Mouse (Mus musculus) thymus, postnatal 0 days (tissue): ENCODE data around the gene Smc5. TPM values are rescaled to one million over a fixed set of nuclear protein-coding genes. Genes with fewer than 3 reads are reported as not detected.

Source experiments
- DNase-seq: peaks from one replicate; pipeline ENCODE4 v3.0.0-alpha.2; 2015; ENCODE audit warnings: low spot score
- polyA plus RNA-seq: library from polyadenylated mRNA; unstranded; fragments of >200 nt; fragmentation: Nextera tagmentation; extraction: Ambion mirVana; gene quantifications from 2 replicates; pipeline ENCODE4 v1.2.1, GENCODE M21; 2015

Gene Smc5
- polyA plus RNA-seq, 1 experiment from 2014 or later, result 27.9 TPM

GRCm38 (mm10) chr19:23189744-23190143 lies 84.0 kb downstream of the Smc5 start:
- DNase-seq, result no peak

GRCm38 (mm10) chr19:23188986-23189385 lies 84.7 kb downstream of the Smc5 start:
- DNase-seq, result no peak

- DNase-seq, result no peak
Measured at GRCm38 (mm10) chr19:23187732-23188131, 86.0 kb downstream of the Smc5 start.

- DNase-seq, result no peak
Measured at GRCm38 (mm10) chr19:23184068-23184467, 89.6 kb downstream of the Smc5 start.

DNA sequence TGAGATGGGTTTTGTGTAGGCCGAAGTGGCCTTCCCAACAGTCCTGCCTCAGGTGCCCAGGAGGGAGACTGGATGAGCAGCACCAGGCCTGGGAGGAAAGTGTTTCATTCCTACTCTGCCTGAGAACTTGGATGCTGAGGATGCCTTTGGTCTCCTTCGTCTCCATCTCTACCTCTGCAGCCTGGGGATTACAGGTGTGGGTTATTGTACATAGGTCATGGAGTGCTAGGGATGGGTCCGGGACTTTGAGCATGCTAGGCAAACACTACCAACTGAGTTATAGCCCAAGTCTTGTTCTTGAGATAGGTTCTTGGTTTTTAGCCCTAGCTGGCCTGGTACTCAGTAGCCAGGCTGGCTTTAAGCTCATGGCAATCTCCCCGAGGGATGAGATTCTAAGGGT lies 90.2 kb downstream of the Smc5 start:
- no peak for DNase-seq

DNA sequence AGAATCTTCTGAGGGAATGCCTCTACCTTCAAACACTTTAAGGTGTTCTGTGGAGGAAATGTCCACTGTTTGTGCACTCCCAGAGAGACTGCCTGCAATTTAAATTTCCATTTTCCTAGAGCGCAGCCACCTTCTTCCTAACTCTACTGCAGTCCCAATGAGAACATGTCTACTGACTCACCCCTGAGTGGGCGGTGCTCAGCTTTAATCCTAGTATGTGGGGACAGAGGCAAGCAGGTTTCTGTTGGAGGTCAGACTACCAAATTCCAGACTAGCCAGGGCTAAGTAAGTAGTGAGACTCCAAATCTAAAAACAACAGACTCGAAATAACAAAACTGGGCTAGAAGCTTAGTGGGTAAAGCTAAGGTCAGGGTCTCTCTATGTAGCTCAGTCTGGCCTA lies 95.2 kb downstream of the Smc5 start:
- DNase-seq, result no peak

GRCm38 (mm10) chr19:23175511-23175910 lies 98.2 kb downstream of the Smc5 start:
- DNase-seq, result no peak

DNA sequence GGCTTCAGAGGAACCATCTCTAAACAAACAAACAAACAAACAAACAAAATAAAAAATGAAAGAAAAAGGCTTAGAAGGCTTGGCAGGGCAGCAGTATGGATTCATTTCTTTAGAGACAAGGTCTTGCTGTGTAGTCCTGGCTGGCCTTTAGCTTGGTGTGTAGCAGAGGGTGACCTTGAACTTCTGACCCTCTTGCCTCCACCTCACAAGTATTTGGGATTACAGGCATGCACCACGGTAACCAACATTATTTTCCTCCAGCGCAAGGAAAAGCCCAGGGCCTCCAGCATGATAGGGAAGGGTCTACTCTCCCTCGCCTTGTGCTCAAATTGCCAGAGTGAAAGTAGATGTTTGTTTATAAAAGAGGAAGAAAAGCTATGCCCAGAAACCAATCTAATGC lies 98.6 kb downstream of the Smc5 start:
- DNase-seq, result no peak

- DNase-seq, result no peak
Measured at GRCm38 (mm10) chr19:23171136-23171535, 102.6 kb downstream of the Smc5 start.

DNA sequence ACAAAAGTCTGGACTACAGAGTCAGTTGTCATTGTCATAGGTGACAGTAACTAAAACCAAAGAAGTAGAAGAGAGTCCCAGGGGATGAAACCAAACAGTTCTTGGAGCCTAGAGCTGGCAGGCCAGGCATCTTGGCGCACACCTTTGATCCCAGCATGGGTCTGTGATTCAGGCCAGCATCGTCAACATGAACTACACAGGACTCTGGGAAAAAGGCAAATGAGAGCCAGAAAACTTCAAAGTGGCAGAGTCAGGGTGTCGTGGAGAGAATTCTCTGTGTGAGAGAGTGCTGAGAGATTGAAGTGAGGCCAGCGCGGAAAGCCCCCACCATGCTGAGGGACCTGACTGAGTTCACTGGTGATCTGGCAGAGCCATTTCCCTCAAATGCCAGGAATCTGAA lies 103.2 kb downstream of the Smc5 start:
- no peak for DNase-seq

- no peak for DNase-seq
Measured at GRCm38 (mm10) chr19:23169659-23170050, 104.0 kb downstream of the Smc5 start.

DNA sequence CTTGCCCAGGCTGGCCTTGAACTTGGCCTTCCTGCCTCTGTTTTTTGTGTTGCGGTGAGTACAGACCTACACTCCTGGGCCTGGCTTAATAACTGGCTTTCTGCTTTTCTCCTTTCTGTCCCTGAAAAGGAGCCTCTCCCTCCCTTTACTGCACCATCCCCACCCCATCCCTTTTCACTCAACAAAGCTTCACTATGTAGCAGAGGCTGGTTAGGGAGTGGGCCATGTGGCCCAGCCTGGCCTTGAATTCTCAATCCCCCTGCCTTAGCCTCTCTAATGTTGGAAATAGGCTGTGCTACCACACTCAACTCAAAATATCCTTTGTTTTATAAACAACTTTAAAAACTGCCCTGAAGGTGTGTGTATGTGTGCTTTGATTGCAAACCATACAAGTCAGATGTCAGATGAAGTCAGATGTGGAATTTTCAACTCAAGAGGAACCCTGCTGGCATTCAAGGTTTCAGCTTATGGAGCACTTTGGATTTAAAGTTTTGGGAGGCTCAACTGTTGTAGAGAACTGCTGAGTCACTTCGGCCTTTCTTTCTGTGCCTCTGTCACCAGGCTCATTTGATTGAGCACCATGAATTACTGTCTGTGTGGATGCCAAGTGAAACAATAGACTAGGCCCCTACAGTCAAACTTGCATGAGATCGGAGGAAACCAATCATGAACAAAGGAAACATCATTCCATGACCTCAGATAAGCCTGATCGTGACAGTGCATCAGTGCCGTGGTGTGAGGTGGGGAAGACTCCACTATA lies 104.6 kb downstream of the Smc5 start:
- DNase-seq, result no peak

DNA sequence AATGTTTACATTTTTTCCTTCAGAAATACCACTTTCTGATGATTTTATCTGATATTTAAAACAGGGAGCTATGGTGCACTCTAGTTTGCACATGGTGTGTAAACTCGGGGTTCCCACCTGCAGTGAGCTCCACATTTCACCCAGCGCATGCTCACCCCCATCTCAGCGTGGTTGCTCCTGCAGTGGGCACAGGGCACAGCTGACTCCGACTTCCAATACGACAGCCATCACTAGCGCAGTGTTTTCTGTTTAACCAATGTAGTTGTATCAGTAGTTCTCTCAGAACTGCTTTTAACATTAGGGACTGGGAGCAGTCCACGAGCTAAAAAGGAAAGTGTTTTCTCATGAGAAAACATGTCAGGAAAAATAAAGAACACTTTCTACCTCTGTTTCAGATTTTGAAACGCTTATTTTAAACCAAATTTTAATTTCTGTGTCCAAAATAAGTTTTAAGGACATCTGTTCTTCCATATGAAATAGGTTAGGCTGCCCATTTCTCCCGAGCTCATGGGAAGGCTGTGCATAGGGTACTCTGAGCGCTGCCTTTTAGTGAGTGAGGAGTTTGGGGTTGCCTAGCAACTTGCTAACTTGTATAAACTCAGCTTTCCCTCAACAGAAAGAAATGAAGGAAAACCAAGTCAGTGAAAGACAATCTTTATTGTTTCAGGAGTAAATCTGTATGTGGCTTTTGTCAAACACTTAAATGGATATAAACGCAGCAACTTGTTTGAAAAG lies 107.0 kb downstream of the Smc5 start:
- no peak for DNase-seq

- DNase-seq, result no peak
Measured at GRCm38 (mm10) chr19:23164651-23165240, 109.0 kb downstream of the Smc5 start.

DNA sequence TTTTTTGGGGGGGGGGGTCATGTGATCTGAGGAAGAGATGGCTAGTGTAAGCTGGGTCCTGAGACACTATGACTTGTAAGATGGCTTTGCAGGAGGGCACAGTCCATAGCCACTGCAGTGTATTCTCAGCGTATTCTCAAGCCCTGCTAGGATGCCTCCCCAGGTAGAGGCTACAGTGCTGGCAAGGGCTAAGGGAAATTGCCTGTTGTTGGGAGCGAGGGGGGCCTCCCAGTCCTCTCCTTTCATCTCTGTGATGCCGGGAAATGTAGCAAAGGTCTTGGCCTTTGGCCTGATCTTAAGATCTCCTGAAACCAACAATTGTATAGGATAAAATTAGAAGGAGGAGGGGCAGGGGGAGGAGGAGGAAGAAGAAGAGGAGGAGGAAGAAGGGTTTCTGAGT lies 110.3 kb downstream of the Smc5 start:
- no peak for DNase-seq

GRCm38 (mm10) chr19:23162877-23163276 lies 110.8 kb downstream of the Smc5 start:
- no peak for DNase-seq

DNA sequence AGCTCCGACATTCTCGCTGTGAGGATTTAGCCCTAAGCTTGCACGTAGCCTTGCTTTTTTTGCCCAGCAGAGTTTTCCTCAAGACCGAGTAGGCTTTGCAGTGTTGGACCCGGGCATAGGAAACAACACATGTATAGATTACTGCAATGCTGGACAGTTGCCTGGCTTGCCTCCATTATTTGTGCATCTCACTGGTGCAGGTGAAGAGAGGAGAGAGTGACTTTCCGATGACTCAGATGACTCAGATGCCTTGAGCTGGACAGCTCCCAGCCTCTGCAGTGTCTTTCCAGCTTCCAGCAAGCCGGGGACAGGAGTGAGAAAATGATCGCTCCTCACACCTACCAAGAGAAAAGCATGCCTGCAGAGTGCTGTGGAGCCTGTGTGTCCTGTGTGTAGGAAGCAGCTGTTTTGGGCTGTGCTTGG lies 111.3 kb downstream of the Smc5 start:
- DNase-seq, result no peak

- DNase-seq, result no peak
Measured at GRCm38 (mm10) chr19:23159780-23160395, 113.8 kb downstream of the Smc5 start.
